Mouse (Mus musculus): ENCODE results near the gene Fads3. TPM values are rescaled to one million over a fixed set of nuclear protein-coding genes. Genes with fewer than 3 reads are reported as not detected.
A peak's percentile ranks its signal among the peaks of the same experiment; 100 is the strongest.

Gene Fads3
- total RNA-seq, 2 experiments from 2014 or later = 18.7 to 23.9 TPM

- ATAC-seq (replicated peaks; ENCODE audit: low FRiP score, low TSS enrichment, poor library complexity, severe bottlenecking) = peak; percentile 73
Measured at GRCm38 (mm10) chr19:10017637-10018526, 23.5 kb upstream of the Fads3 start.

GRCm38 (mm10) chr19:10018527-10018818 lies 22.9 kb upstream of the Fads3 start:
- ATAC-seq (replicated peaks; ENCODE audit: low FRiP score, low TSS enrichment, poor library complexity, severe bottlenecking) = no peak

- no peak for ATAC-seq (replicated peaks; ENCODE audit: low FRiP score, low TSS enrichment, poor library complexity, severe bottlenecking)
Measured at GRCm38 (mm10) chr19:10019214-10019760, 22.1 kb upstream of the Fads3 start.

- no peak for ATAC-seq (replicated peaks; ENCODE audit: low FRiP score, low TSS enrichment, poor library complexity, severe bottlenecking)
Measured at GRCm38 (mm10) chr19:10021981-10022380, 19.4 kb upstream of the Fads3 start.

GRCm38 (mm10) chr19:10022414-10023303 lies 18.7 kb upstream of the Fads3 start:
- no peak for ATAC-seq (replicated peaks; ENCODE audit: low FRiP score, low TSS enrichment, poor library complexity, severe bottlenecking)

GRCm38 (mm10) chr19:10023304-10023758 lies 18.0 kb upstream of the Fads3 start:
- no peak for ATAC-seq (replicated peaks; ENCODE audit: low FRiP score, low TSS enrichment, poor library complexity, severe bottlenecking)

- no peak for ATAC-seq (replicated peaks; ENCODE audit: low FRiP score, low TSS enrichment, poor library complexity, severe bottlenecking)
Measured at GRCm38 (mm10) chr19:10025169-10025875, 16.0 kb upstream of the Fads3 start.

GRCm38 (mm10) chr19:10029746-10030145 lies 11.6 kb upstream of the Fads3 start:
- no peak for ATAC-seq (replicated peaks; ENCODE audit: low FRiP score, low TSS enrichment, poor library complexity, severe bottlenecking)

- peak; percentile 67 for ATAC-seq (replicated peaks; ENCODE audit: low FRiP score, low TSS enrichment, poor library complexity, severe bottlenecking)
Measured at GRCm38 (mm10) chr19:10033211-10033973, 8.0 kb upstream of the Fads3 start.

- ATAC-seq (replicated peaks; ENCODE audit: low FRiP score, low TSS enrichment, poor library complexity, severe bottlenecking) = no peak
Measured at GRCm38 (mm10) chr19:10034356-10034755, 7.0 kb upstream of the Fads3 start.

- ATAC-seq (replicated peaks; ENCODE audit: low FRiP score, low TSS enrichment, poor library complexity, severe bottlenecking) = peak; percentile 66
Measured at GRCm38 (mm10) chr19:10034785-10035447, 6.5 kb upstream of the Fads3 start.

- no peak for ATAC-seq (replicated peaks; ENCODE audit: low FRiP score, low TSS enrichment, poor library complexity, severe bottlenecking)
Measured at GRCm38 (mm10) chr19:10037534-10037933, 3.8 kb upstream of the Fads3 start.

GRCm38 (mm10) chr19:10038364-10038763 lies 3.0 kb upstream of the Fads3 start:
- no peak for ATAC-seq (replicated peaks; ENCODE audit: low FRiP score, low TSS enrichment, poor library complexity, severe bottlenecking)

GRCm38 (mm10) chr19:10038910-10039309 lies 2.5 kb upstream of the Fads3 start:
- no peak for ATAC-seq (replicated peaks; ENCODE audit: low FRiP score, low TSS enrichment, poor library complexity, severe bottlenecking)

GRCm38 (mm10) chr19:10039615-10040014 lies 1.8 kb upstream of the Fads3 start:
- ATAC-seq (replicated peaks; ENCODE audit: low FRiP score, low TSS enrichment, poor library complexity, severe bottlenecking) = no peak

GRCm38 (mm10) chr19:10040866-10041387 lies 442 bp upstream of the Fads3 start:
- no peak for ATAC-seq (replicated peaks; ENCODE audit: low FRiP score, low TSS enrichment, poor library complexity, severe bottlenecking)

GRCm38 (mm10) chr19:10042232-10042631 lies 863 bp downstream of the Fads3 start:
- ATAC-seq (replicated peaks; ENCODE audit: low FRiP score, low TSS enrichment, poor library complexity, severe bottlenecking) = peak; percentile 33; the same call in 1 of the 2 replicates

GRCm38 (mm10) chr19:10042816-10043215 lies 1.4 kb downstream of the Fads3 start:
- ATAC-seq (replicated peaks; ENCODE audit: low FRiP score, low TSS enrichment, poor library complexity, severe bottlenecking) = no peak

Measured in megakaryocyte-erythroid progenitor cell, adult 5-6 weeks (primary cell).